Mouse (Mus musculus): ENCODE measurements around the gene Vmn2r101.

The Vmn2r101 gene

GRCm38 (mm10) chr17:19576927-19577326, at the start of gene Vmn2r101:
TSS of gene Vmn2r101 (plus strand) at chr17:19577227.
- DNase-seq (ENCODE audit: low spot score in 2 of 2) = no peak

- no peak for DNase-seq (ENCODE audit: low spot score in 2 of 2)
Measured at GRCm38 (mm10) chr17:19629328-19629727, 52.3 kb downstream of the Vmn2r101 start.

- no peak for DNase-seq (ENCODE audit: low spot score in 2 of 2)
Measured at GRCm38 (mm10) chr17:19658447-19658846, 81.4 kb downstream of the Vmn2r101 start.

- no peak for DNase-seq (ENCODE audit: low spot score in 2 of 2)
Measured at GRCm38 (mm10) chr17:19660028-19660427, 83.0 kb downstream of the Vmn2r101 start, which contains the start of gene Vmn2r102. TSS of gene Vmn2r102 (plus strand) at chr17:19660328.

All from left cerebral cortex, adult 9 months (tissue).